Mouse (Mus musculus): ENCODE measurements at regions not wholly inside any gene's neighbourhood (a gene's known extent, or its start where the extent isn't known, plus 50 kb on each side); places are given as distances from the start of the nearest gene placed in this dataset.
A peak's percentile ranks its signal among the peaks of the same experiment; 100 is the strongest.

GRCm38 (mm10) chr4:8988345-8988733, 749.5 kb upstream of the Car8 start:
- peak overlapping the region; percentile 32; the same call in 1 of the 2 replicates for H3K4me2 ChIP-seq (ENCODE audit: low read depth, low read length)
- DNase-seq (no peak), ATAC-seq (no peak)

DNA sequence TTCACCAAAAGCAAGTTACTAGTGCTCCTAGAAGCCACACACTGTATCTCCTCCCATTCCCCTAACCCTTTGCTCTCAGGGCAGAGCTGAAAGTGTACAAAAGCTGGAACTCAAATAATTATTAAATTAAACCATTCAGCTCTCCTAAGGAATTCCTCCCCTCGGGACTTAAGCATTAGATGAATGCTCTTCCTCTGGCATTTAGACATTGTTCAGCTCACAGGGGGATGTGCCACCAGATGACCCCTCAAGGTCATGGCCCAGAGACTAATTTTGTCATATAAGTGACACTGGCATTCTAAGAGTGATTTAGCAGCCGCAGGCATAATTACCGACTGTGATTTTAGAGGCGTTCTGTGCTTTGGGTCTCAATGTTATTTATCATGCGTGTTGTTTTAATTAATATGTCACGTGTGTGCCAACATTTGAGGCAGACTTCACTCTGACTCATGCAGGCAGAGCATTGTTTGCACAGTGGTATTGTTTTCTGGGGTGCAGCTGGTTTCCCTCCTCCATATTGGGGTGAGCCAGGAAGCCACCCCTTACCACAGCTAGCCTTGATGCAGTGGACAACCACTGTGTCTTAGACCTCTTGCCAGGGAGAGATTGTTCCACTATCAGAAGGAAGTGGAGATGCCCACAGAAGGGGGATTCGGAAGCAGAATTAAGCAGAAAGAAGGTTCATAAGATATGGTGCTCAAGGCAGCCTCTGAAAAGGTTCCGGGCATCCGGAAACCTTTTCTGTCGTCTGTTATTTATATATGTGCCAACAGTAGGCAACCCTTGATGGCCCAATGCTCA, 748.9 kb upstream of the Car8 start:
- Histone ChIP-seq H3K9me3 (ENCODE audit: low read length) (no peaks in the 10 kb centered on the region), H3K4me3 (ENCODE audit: low read depth, low read length) (no peak overlapping the region), H3K27ac (ENCODE audit: low read depth) (peak overlapping the region; percentile 3; the same call in 1 of the 2 replicates), H3K4me2 (ENCODE audit: low read depth, low read length) (peak overlapping the region; percentile 32; the same call in 1 of the 2 replicates), H3K36me3 (replicated peaks; ENCODE audit: insufficient read depth, low read length) (no peaks in the 10 kb centered on the region), H3K27me3 (ENCODE audit: insufficient read depth, low read length) (no peaks in the 10 kb centered on the region), H3K4me1 (ENCODE audit: insufficient read depth) (no peaks in the 10 kb centered on the region), H3K9ac (replicated peaks) (no peak overlapping the region; the same call in 1 of the 2 replicates)
- DNase-seq (no peak), ATAC-seq (0 out of 2 replicates have a peak, but pooled peaks have one; percentile 13)
- 57% methylated on average over 10 of the region's 10 CpGs for WGBS (ENCODE audit: insufficient replicate concordance)
- TF ChIP-seq EP300 (IDR thresholded peaks at IDR 0.05; ENCODE audit: low read depth), result no peak

More at GRCm38 (mm10) chr4:8988345-8988733, 749.5 kb upstream of the Car8 start:
- 41% methylated on average over 8 of the region's 8 CpGs for WGBS (ENCODE audit: insufficient replicate concordance)
- no peaks in the 10 kb centered on the region for H3K27me3 ChIP-seq (ENCODE audit: insufficient read depth, low read length)
- H3K4me3 ChIP-seq (ENCODE audit: low read depth, low read length), result no peak overlapping the region
- H3K4me1 ChIP-seq (ENCODE audit: insufficient read depth), result no peaks in the 10 kb centered on the region
- TF ChIP-seq CTCF (IDR thresholded peaks at IDR 0.05; ENCODE audit: low read depth) (no peak), EP300 (IDR thresholded peaks at IDR 0.05; ENCODE audit: low read depth) (no peak)
- H3K9ac ChIP-seq (replicated peaks), result no peak overlapping the region; the same call in 1 of the 2 replicates
- H3K27ac ChIP-seq (ENCODE audit: low read depth), result peak overlapping the region; percentile 3; the same call in 1 of the 2 replicates
- H3K36me3 ChIP-seq (replicated peaks; ENCODE audit: insufficient read depth, low read length), result no peaks in the 10 kb centered on the region
- H3K9me3 ChIP-seq (ENCODE audit: low read length), result no peaks in the 10 kb centered on the region

- Histone ChIP-seq H3K4me3 (ENCODE audit: low read depth, low read length) (no peak overlapping the region), H3K36me3 (replicated peaks; ENCODE audit: insufficient read depth, low read length) (no peaks in the 10 kb centered on the region), H3K9me3 (ENCODE audit: low read length) (no peaks in the 10 kb centered on the region), H3K27me3 (ENCODE audit: insufficient read depth, low read length) (no peaks in the 10 kb centered on the region), H3K4me2 (ENCODE audit: low read depth, low read length) (no peak overlapping the region), H3K4me1 (ENCODE audit: insufficient read depth) (no peaks in the 10 kb centered on the region), H3K27ac (ENCODE audit: low read depth) (no peak overlapping the region), H3K9ac (replicated peaks) (no peak overlapping the region)
- no peak for TF ChIP-seq CTCF (IDR thresholded peaks at IDR 0.05; ENCODE audit: low read depth)
- no peak for TF ChIP-seq EP300 (IDR thresholded peaks at IDR 0.05; ENCODE audit: low read depth)
- no peak for DNase-seq
- ATAC-seq, result no peak
- 72% methylated on average over 13 of the region's 13 CpGs for WGBS (ENCODE audit: insufficient replicate concordance)
Measured at GRCm38 (mm10) chr4:8986394-8987091, 747.7 kb upstream of the Car8 start.

GRCm38 (mm10) chr4:8984059-8984606, 745.3 kb upstream of the Car8 start:
- WGBS (ENCODE audit: insufficient replicate concordance), result 83% methylated on average over 5 of the region's 5 CpGs
- no peak for TF ChIP-seq EP300 (IDR thresholded peaks at IDR 0.05; ENCODE audit: low read depth)
- no peak for TF ChIP-seq CTCF (IDR thresholded peaks at IDR 0.05; ENCODE audit: low read depth)
- Histone ChIP-seq H3K36me3 (replicated peaks; ENCODE audit: insufficient read depth, low read length) (no peaks in the 10 kb centered on the region), H3K4me1 (ENCODE audit: insufficient read depth) (no peaks in the 10 kb centered on the region), H3K27me3 (ENCODE audit: insufficient read depth, low read length) (no peaks in the 10 kb centered on the region), H3K27ac (ENCODE audit: low read depth) (no peak overlapping the region), H3K4me2 (ENCODE audit: low read depth, low read length) (no peak overlapping the region), H3K9me3 (ENCODE audit: low read length) (no peaks in the 10 kb centered on the region), H3K4me3 (ENCODE audit: low read depth, low read length) (no peak overlapping the region), H3K9ac (replicated peaks) (no peak overlapping the region)
- DNase-seq, result no peak
- ATAC-seq, result no peak

DNA sequence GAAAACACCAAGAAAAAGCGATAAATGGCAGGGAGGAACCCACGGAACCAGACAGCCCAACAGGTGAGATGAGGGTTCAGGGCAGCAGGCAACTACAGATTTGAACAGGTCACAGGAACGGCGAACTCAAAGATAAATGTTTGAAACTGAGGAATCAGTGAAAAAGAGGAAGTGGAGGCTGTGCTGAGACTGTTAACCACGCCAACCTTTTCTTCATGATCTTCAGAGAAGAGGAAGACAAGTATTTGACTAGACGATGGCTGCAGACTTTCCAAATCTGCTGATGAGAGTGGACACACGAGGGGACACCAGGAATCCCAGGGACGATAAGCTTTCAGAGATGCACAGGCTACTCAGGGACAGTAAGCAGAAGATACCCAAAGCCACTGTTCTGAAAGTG, 740.1 kb upstream of the Car8 start:
- H3K4me3 ChIP-seq (ENCODE audit: low read depth, low read length), result no peak overlapping the region
- WGBS (ENCODE audit: insufficient replicate concordance), result 50% methylated on average over 8 of the region's 8 CpGs
- H3K36me3 ChIP-seq (replicated peaks; ENCODE audit: insufficient read depth, low read length), result no peaks in the 10 kb centered on the region
- H3K9ac ChIP-seq (replicated peaks), result no peak overlapping the region
- H3K9me3 ChIP-seq (ENCODE audit: low read length), result no peaks in the 10 kb centered on the region
- no peak overlapping the region for H3K27ac ChIP-seq (ENCODE audit: low read depth)
- no peak overlapping the region for H3K4me2 ChIP-seq (ENCODE audit: low read depth, low read length)
- H3K27me3 ChIP-seq (ENCODE audit: insufficient read depth, low read length), result no peaks in the 10 kb centered on the region
- no peak for ATAC-seq
- TF ChIP-seq EP300 (IDR thresholded peaks at IDR 0.05; ENCODE audit: low read depth), result no peak
- no peak for TF ChIP-seq CTCF (IDR thresholded peaks at IDR 0.05; ENCODE audit: low read depth)
- no peaks in the 10 kb centered on the region for H3K4me1 ChIP-seq (ENCODE audit: insufficient read depth)
- no peak for DNase-seq

GRCm38 (mm10) chr4:8969951-8970455, 731.2 kb upstream of the Car8 start:
- WGBS (ENCODE audit: insufficient replicate concordance), result 70% methylated on average over 5 of the region's 5 CpGs

More at GRCm38 (mm10) chr4:8969951-8970455, 731.2 kb upstream of the Car8 start:
- ATAC-seq (no peak), DNase-seq (no peak)
- Histone ChIP-seq H3K4me3 (ENCODE audit: low read depth, low read length) (no peak overlapping the region), H3K4me1 (ENCODE audit: insufficient read depth) (no peaks in the 10 kb centered on the region), H3K9ac (replicated peaks) (no peak overlapping the region), H3K4me2 (ENCODE audit: low read depth, low read length) (no peak overlapping the region), H3K27me3 (ENCODE audit: insufficient read depth, low read length) (no peaks in the 10 kb centered on the region), H3K36me3 (replicated peaks; ENCODE audit: insufficient read depth, low read length) (no peaks in the 10 kb centered on the region), H3K27ac (ENCODE audit: low read depth) (no peak overlapping the region), H3K9me3 (ENCODE audit: low read length) (no peaks in the 10 kb centered on the region)
- TF ChIP-seq EP300 (IDR thresholded peaks at IDR 0.05; ENCODE audit: low read depth) (no peak), CTCF (IDR thresholded peaks at IDR 0.05; ENCODE audit: low read depth) (no peak)
